Mouse (Mus musculus): ENCODE results near the gene Prkcg. TPM values are rescaled to one million over a fixed set of nuclear protein-coding genes. Genes with fewer than 3 reads are reported as not detected.

The Prkcg gene
- total RNA-seq, 2 experiments from 2014 or later = 0.30 to 0.76 TPM

GRCm38 (mm10) chr7:3354850-3355249 lies 65.9 kb downstream of the Prkcg start:
- DNase-seq (ENCODE audit: low spot score) = no peak

GRCm38 (mm10) chr7:3360678-3361077 lies 71.7 kb downstream of the Prkcg start:
- no peak for DNase-seq (ENCODE audit: low spot score)

- DNase-seq (ENCODE audit: low spot score) = no peak
Observed at GRCm38 (mm10) chr7:3365547-3366279, 76.7 kb downstream of the Prkcg start.

- DNase-seq (ENCODE audit: low spot score) = no peak
Observed at GRCm38 (mm10) chr7:3366705-3367516, 77.9 kb downstream of the Prkcg start.

- no peak for DNase-seq (ENCODE audit: low spot score)
Observed at GRCm38 (mm10) chr7:3367569-3367968, 78.6 kb downstream of the Prkcg start.

- no peak for DNase-seq (ENCODE audit: low spot score)
Observed at GRCm38 (mm10) chr7:3368311-3368710, 79.3 kb downstream of the Prkcg start.

- DNase-seq (ENCODE audit: low spot score) = no peak
Observed at GRCm38 (mm10) chr7:3369189-3369588, 80.2 kb downstream of the Prkcg start.

- DNase-seq (ENCODE audit: low spot score) = no peak
Observed at GRCm38 (mm10) chr7:3370407-3370806, 81.4 kb downstream of the Prkcg start.

- no peak for DNase-seq (ENCODE audit: low spot score)
Observed at GRCm38 (mm10) chr7:3372376-3372775, 83.4 kb downstream of the Prkcg start.

GRCm38 (mm10) chr7:3373754-3374153 lies 84.8 kb downstream of the Prkcg start:
- DNase-seq (ENCODE audit: low spot score) = no peak

GRCm38 (mm10) chr7:3376831-3377230 lies 87.9 kb downstream of the Prkcg start:
- DNase-seq (ENCODE audit: low spot score) = peak; percentile 72

Other genes with a start within 250 kb of the Prkcg start
- gene AU018091, start 120.0 kb upstream of the Prkcg start, total RNA-seq (2021) = not detected
- not detected for gene Nlrp12, start 39.4 kb upstream of the Prkcg start, total RNA-seq (2021)
- 10 to 100 TPM; 21.1 to 38.5 TPM for gene Myadm, start 99 bp upstream of the Prkcg start, total RNA-seq (2021)
- 10 to 100 TPM; 11.0 to 11.6 TPM for gene Cacng7, start 43.8 kb downstream of the Prkcg start, total RNA-seq (2021)
- gene Cacng8, start 101.5 kb downstream of the Prkcg start, total RNA-seq (2021) = not detected
- 100 to 1,000 TPM; 125 to 129 TPM for gene Cacng6, start 135.0 kb downstream of the Prkcg start, total RNA-seq (2021)
- under 1 TPM in 1 of 2 experiments, not detected in 1; 0.14 TPM for gene Tarm1, start 213.4 kb downstream of the Prkcg start, total RNA-seq (2021)